Mouse (Mus musculus): ENCODE measurements around the gene Mog.

Mog gene

DNA sequence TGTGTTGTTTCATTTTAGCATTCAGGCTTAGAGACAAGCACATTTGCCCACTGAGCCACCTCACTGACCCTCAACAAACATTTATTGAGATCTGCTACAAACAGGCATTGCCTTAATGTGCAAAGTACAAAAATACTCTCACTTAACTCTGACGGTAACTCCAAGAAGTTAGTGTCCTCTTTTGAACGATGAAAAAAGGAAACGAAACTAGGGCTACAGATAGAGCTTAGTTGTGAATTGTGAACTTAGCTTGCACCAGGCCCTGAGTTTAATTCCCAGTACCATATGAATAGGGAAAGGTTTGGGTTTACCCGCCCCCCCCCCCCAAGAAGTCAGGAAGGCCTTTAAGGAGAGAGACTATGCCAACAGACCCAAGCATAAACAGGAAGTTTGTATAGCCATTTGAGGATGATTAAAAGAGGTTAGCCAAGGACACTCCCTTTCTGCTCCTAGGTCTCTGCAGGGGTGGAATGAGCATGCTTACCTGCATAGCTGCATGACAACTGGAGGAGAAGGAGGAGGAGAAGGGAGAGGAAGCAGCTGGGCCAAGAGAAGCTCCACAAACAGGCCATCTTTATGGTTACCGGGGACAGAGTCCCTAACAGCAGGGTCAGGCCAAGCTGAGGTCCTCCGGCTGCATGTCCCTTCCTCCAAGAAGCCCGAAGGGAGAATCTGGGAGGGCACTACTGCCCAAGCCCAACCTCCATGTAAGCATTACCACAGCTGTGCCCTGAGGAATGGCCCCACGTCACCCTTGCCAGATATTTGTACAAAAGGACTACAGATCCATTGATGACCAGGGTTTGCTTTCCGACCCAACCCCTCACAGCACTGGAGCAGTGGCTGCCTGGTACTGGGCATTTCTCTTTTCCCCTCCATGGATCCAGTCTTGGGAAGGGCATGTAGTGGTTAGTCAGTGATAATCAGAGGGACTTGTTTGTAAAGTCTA, at the start of gene Mog:
TSS of gene Mog (minus strand) at position 771 of the 949 bp plus-strand sequence.
- no peak for DNase-seq (ENCODE audit: low spot score in 2 of 2)

DNA sequence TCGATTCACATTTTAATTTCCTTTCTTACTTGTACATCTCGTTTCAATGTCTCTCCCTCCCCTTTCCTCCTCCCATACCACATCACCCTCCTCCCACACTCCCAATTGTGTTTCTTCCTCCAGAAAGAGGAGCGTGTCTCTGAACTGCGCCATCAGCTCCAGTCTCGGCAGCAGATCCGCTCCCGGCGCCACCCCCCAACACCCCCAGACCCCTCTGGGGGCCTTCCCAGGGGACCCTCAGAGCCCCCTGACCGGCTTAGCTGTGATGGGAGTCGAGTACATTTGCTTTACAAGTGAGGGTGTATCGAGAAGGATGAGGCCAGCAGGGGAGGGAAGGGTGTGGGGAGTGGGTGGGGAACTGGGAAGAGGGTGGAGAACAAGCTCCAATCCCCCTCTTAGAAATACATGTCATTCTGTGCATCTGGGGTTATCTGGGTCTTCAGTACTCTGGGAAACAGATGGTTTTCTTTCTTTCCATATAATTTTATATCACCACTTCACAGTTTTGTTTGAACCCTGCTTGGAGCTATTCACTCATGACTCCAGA, 49.6 kb upstream of the Mog start:
- DNase-seq (ENCODE audit: low spot score in 2 of 2), result no peak

DNA sequence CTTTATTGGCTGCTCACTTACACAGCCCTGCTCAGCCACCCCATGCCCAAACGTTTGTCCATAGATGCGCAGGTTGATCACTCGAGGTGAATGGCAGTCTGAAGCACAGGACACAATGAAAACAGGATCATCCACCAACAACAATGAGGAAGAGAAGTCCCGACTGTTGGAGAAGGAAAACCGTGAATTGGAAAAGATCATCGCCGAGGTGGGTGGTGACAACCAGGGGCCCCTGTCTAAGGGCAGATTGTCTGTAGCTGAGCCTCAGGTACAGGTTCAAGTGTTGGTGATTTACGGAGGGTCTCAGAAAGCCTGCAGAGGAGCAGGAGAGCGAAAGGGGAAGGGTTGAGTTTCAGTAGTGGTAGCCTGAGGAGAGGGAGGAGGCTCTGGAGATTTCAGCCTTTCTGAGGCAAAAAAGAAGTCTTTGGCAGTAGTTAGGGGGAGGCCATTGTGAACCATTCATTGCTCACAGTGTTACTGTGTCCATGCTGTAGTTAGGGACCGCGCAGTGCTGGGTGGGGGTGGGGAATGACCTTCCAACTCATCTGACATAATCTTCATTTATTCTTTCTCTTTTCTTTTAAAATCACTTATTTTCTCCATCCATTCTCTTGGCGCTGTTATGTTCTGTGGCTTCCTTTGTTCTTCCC, 49.0 kb upstream of the Mog start:
- DNase-seq (ENCODE audit: low spot score in 2 of 2), result no peak

DNA sequence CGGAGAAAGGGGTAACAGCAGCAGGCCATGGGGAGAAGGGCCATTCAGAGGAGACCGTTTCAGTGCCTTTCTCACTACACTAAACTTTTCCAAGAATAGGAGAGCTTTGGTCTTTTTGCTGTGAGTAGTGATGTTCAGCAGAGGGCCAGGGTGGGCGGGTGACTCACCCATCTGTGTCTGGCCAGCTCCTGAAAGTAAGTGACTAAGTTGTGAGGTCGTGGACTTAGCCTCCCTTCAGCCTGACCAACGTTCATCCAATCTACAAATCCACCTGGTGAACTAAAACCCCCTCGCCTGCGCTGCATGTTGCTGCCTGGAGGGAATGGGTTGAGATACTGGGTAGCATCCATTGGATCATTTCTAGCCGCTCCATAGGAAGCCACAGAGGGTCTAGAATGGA, 46.9 kb upstream of the Mog start:
- DNase-seq (ENCODE audit: low spot score in 2 of 2), result no peak

DNA sequence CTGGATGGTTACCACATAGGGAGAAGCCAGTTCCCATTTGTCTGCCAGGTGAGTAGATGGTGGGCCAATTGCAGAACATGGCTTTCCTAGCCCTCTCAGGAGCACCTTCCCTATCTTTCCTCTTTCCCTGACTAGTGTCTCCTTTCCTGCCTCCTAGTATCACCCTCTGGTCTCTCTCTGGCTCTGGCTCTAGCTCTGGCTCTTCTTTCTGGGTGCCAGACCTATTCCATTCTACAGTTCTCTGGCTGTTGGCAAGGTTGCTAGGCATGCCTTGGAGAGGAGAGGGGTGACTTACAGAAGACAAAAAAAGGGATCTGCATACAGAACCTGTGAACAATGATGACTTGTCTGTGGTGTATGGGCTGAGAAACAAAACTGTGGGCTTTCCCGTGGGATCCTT, 44.7 kb upstream of the Mog start:
- DNase-seq (ENCODE audit: low spot score in 2 of 2), result no peak

DNA sequence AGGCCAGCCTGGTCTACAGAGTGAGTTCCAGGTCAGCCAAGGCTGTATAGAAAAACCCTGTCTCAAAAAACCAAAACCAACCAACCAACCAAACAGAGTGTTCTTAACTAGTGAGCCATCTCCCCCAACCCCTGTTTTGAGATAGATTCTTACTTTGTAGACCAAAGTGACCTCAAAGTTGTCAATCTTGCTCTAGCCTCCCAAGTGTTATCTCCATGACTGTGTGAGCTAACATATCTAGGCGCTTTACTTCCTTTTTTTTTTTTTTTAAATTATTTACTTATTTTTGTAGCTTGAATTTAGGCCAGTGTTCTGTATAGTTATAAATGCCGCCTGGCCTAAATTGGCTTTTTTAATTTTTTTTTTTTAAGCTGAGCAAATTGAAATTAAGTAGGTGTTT, 42.8 kb upstream of the Mog start:
- no peak for DNase-seq (ENCODE audit: low spot score in 2 of 2)

DNA sequence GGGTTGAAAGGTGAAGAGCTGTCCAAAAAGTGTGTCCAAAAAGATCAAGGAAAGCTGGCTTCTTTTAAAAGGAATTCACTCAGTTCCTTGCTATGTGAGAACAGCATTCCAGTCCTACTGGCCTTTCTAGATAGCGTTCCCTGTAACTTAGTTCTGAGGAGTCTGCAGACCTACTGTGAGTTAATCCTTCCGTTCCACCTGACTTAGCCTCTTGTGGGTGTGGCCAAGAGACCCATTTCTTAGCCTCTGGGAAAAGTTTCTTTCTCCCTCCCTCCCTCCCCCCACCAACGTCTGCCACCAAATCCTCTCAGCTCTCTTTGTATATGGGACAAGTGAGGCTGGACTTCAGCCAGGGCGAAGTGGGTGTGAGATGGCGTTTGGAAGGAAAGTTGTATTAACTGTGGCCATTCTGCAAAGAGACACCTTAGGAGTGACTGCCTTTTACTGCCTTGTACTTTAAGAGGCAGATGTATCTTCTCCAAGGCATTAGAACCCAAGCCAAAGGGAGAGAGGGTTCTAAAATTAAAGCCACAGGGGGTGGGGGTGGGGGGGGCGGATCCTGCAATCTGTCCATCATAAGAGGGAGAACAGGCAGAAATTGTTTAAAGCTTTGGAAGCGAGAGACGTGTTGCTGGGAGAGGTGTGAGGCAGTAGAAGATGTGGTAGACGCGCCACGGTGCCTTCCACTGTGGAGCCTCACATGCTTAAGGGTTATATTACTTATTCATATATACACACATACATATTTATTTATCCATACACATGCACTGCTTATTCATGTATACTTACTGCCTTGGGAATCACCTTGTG, 40.7 kb upstream of the Mog start:
- DNase-seq (ENCODE audit: low spot score in 2 of 2), result no peak

DNA sequence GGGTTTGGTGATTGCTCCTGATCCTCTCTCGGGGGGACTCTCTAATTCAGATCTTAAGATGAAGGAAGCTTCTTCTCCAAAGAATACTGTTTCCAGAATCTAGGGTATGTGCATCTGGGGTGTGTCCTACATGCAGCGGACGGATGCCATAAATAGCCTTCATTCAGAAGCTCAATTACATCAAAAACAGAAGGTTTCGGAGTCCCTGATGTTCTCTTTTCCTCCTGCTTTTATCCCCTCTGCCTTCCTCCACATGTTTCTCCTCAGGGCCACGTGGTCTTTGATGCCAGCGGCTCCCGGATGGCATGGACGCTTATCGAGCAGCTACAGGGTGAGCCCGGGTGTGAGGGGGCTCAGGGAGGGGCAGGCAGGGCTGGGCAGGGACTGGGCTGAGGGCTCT, 39.9 kb upstream of the Mog start:
- no peak for DNase-seq (ENCODE audit: low spot score in 2 of 2)

DNA sequence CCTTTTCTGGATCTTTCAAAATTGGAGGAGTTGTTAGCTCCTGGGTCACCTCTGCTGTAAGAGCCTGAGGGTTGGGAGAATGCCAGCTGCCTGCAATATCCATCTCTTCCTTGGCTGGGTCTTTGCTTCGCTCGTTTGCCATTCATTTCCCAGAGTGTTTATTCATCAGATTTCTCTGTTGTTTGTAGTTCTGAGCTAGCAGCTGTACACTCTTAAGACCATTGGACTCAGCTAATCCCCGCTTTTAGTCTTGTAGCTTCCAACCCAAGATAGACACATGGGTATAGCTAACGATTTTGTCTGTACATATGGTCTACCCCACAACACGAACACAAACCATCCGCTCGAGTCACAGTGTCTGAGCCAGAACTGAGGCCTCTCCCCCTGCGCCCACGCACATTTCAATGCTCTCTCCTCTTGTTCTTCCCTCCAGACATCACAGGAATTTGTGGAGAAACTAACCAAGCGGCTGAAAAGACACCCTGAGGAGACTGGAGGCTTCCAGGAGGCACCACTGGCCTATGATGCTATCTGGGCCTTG, 39.0 kb upstream of the Mog start:
- DNase-seq (ENCODE audit: low spot score in 2 of 2), result no peak

DNA sequence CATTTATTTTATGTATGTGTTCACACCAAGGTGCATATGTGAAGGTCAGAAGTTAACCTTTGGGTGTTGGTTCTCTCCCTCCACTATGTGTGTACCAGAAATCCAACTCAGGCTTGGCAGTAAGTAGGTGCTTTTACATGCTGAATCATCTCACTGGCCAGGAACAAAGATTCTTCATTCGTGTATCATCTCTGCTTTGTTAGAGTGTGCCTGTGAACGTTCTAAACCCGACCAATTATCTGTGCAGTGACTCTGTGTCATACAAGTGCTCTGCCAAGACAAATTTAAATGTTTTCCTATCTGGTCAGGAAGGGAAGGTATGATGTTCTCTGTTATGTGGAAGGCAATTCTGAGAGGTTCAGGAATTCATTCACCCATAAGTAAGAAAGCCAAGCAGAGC, 38.2 kb upstream of the Mog start:
- no peak for DNase-seq (ENCODE audit: low spot score in 2 of 2)

DNA sequence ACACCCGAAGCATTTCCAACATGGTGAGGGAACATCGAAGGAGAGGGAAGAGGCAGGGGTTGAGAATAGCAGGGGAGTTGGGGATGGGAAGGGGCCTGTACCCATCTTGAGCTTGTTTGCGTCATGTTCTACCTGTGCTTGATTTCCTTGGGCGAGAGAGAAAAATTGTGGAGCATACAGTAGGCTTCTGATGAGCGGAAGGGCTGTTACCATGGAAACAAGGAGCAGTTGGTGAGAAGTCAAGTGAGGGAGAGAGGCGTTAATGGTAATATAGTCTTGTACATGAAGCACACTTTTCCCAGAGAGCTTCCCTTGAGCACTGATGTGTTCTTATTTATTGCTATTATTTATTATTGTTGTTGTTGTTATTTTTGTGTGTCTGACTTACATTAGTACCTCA, 33.8 kb upstream of the Mog start:
- no peak for DNase-seq (ENCODE audit: low spot score in 2 of 2)

DNA sequence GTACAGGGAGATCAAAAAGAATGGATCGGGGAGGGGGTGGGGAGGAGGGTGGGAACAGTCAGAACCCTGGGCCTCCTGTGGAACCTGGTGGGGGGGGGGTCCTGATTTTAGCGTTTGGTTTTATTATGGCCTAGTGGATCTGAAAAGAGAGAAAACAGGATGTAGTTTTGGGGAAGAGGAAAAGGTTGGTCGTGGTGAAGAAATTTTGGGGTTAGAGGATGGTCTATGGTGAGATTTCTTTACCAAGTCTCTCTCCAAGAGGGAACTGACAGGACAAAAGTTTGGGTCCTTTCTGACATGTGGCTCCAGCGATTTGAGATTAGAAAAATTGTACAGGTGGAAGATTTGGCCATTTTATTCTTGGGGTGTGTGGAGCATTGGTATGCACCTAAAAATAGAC, 28.5 kb upstream of the Mog start:
- DNase-seq (ENCODE audit: low spot score in 2 of 2), result no peak

DNA sequence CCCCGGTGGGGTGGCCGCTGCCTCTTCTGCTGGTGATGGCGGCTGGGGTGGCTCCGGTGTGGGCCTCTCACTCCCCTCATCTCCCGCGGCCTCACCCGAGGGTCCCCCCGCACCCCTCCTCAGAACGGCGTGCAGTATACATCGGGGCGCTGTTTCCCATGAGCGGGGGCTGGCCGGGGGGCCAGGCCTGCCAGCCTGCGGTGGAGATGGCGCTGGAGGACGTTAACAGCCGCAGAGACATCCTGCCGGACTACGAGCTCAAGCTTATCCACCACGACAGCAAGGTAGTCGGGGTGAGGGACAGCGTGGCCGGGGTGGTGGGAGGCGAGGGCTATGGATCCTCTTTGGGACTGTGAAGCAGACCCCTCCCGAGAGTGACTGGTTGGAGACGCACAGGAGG, 27.7 kb upstream of the Mog start:
- no peak for DNase-seq (ENCODE audit: low spot score in 2 of 2)

DNA sequence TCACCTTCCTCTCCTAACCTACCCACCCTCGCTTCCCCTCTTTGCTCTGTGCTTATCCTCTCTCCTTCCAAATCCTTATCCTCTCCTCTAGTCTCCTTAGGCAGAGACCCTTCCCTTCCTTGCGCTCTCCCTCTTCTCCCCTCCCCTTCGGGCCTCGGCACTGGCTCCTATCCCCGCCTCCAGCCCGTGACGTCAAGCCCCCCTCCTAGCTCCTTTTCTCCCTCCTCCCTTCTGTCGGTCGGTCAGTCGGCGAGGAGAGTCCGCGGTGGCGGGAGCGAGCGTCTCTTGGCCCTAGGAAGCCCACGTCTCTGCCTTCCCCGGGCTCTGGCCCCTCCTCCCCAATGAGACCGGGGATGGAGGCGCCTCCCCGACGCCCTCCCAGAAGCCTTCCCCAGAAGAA, 27.2 kb upstream of the Mog start:
- peak; percentile 61 to 78 for DNase-seq (ENCODE audit: low spot score in 2 of 2)

DNA sequence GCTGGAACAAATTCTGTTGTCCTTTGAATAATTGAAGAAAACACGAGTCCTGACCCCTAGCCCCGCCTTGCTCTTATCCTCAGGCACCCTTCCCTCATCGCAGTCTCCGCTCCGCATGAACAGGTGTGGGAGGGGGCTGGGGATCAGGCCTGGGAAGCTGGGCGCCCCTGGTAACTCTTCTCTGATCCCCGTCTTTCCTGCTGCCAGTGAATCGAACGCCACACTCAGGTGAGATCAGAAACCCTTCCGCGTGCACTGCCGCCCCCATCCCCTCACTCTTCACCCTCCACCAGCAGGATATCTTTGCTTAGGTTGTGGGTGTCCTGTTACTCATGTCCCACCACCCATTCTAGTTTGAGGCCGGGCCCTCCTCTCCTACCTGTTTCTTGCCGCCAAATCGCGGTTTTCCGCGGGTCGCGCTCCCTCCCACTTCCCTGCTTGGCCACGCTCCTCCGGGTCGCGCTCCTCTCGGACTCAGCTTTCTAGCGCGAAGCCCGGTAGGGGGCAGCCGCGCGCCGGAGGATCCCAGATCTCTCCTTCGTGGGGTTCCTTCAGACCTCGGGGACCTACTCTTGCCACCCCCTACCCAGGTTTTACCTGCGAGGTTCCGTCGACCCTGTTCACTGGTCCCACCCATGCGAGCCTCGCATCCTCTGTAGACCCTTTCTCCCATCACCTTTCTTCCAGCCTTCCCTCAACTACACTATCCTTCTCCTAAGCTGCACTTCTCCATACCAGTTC, 26.5 kb upstream of the Mog start:
- peak; percentile 43 to 78 for DNase-seq (ENCODE audit: low spot score in 2 of 2)

DNA sequence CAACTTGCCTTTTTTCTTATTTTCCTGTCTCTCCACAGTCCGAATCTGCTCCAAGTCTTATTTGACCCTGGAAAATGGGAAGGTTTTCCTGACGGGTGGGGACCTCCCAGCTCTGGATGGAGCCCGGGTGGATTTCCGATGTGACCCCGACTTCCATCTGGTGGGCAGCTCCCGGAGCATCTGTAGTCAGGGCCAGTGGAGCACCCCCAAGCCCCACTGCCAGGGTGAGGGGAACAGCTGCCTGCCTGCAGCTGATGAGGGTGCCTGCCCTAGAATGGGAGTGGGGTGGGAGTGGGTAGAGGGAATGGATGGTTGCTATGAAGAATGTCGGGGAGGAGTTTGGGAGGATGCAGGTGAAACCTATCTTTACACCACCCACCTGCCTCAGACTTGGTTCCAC, 25.2 kb upstream of the Mog start:
- DNase-seq (ENCODE audit: low spot score in 2 of 2), result no peak

DNA sequence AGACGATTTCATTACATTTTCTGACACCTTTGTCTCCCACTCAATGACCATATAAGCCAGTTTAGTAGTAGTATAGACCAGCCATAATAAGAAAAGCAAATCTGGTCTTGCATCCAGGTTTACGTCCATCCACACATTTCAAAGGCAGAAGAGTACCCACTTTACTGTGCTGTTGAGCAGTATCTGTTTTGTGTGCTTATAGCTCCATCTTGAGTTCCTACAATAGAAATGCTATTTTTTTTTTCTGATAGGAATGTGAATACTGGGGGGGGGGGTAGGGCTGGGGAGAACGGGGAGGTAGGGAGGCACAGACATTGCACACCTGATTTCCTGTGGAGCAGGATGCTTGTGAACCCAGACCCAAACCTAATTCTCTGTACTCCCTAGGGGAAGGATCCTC, 24.8 kb upstream of the Mog start:
- DNase-seq (ENCODE audit: low spot score in 2 of 2), result no peak

DNA sequence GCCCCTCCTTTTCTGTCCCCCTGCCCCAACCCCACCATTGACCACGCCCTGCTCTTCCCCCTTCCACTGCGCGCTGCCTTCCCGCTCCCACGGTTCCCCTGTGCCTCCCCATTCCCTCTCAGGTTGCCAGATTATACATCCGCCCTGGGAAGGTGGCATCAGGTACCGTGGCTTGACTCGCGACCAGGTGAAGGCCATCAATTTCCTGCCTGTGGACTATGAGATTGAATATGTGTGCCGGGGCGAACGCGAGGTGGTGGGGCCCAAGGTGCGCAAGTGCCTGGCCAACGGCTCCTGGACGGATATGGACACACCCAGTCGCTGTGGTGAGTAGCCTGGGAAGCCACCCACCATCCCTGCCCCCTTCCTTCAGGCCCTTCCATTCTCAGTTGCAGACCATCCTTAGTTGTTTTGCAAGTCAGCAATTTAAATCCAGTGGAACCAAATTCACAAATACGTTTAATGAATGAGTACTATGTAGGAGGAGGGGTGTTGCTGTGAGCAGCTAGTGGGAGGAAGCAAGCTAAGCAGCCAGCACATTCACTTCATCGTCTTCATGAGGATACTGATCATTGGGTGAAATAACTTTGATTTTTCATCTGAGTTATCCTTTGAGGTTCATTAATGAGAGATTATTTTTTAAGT, 24.3 kb upstream of the Mog start:
- no peak for DNase-seq (ENCODE audit: low spot score in 2 of 2)

DNA sequence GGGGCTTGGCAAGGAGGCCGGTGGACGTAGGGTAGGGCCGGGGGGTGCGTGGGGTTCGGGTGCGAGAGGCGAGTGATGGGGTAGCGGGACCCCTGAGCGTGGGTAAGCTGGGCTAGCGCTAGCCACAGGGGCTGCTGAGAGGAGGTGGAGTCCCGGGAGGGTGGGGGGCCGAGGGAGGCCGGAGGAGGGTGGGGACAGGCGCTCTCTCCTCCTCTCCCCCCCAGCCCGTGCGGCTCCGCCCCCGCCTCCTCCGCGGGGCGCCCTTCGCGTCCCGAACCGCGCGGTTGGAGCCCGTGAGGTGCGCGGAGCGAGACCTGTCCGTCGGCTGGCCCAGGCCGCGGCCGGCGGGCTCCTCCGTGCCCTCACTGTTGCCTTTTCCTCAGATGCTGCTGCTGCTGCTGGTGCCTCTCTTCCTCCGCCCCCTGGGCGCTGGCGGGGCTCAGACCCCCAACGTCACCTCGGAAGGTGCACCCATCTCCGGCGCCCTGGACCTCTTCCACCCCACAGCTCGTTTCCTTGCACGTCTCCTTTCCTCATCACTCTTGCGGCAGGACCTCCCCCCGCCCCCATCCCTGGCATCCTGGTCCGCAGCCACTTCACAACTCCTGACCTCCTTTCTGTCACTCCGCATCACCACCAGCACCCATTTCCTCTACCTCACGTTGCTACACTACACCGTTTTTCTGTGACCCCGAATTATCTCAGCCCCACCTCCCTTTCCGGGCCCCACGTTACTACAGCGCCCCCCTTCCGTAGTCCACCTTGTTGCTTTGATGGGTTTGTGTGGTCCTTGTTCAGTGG, 23.3 kb upstream of the Mog start:
- peak in 1 of 2 experiments; percentile 62 for DNase-seq (ENCODE audit: low spot score in 2 of 2)
